Mouse (Mus musculus) right cerebral cortex, postnatal 25 days (tissue): ENCODE data around the gene Cdc37l1.
"Not testable (repeated sequence)": the region's sequence is repeated elsewhere in the genome, so short reads cannot be mapped to it uniquely, and the experiment has no call there.

ENCODE experiments used
- DNase-seq: peaks from one replicate; pipeline ENCODE4 v3.0.0; 2022

Gene Cdc37l1

DNA sequence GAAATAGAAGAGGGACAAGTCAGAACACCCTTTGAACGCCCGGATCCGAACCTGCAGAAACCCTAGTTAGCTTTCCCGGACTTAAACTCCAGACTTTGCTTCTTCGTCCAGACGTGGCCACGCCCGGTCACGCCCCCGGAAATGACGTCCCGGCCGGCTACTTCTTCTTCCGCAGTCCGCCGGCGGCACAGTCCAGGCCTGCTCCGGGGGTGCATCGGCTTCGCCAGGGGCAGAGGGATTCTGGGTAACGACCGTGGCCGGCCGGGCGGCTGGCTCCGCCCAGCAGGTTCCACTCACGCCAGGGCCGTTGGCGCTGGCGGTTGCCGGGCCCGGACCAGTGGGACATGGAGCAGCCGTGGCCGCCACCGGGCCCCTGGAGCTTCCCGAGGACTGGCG, at the start of gene Cdc37l1:
Gene Cdc37l1 (plus strand): TSS at position 159 of the 396 bp plus-strand sequence.
- DNase-seq, result peak; percentile 96

DNA sequence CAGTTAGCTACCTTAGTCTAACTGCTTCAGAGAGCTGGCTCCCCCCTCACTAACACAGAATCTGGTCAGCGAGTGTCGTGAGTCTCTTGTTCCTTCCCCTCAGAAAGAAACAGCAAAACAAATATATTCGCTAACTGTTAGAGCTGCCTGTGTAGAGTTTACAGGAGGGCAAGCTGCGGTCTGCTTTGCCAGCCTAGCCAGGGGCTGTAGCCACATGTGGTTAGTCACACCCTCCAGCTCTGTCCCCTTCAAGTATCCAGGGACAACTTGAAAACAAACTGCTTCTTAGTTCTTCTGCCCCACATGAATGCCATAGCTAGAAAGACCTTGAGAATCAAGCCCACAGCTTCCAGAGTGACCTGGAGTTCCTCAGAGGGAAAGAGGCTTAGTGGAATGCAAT, 48.9 kb upstream of the Cdc37l1 start:
- DNase-seq, result no peak

- peak; percentile 24 for DNase-seq
Observed at GRCm38 (mm10) chr19:28946782-28947181, 43.4 kb upstream of the Cdc37l1 start.

- DNase-seq, result no peak
Observed at GRCm38 (mm10) chr19:28947311-28947710, 42.8 kb upstream of the Cdc37l1 start.

DNA sequence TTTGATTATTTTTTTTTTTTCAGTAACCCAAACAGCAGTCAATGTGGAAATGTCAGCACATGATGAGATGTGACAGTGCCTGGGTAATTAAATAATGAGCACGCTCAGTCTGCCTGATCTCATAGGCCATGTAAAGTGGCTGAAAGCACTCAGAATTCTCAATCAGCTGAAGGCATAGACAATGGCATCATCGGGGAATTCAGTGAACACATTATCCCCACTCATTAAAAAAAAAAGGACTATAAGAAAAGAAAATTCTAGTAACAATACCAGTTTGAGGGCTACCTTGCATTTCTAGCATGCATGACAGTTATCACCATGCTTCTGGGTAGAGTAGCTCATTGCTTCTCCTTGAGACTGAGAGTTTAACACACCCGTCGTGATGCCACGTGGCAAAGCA, 38.9 kb upstream of the Cdc37l1 start:
- no peak for DNase-seq

GRCm38 (mm10) chr19:28963113-28963512, 27.0 kb upstream of the Cdc37l1 start:
- no peak for DNase-seq

DNA sequence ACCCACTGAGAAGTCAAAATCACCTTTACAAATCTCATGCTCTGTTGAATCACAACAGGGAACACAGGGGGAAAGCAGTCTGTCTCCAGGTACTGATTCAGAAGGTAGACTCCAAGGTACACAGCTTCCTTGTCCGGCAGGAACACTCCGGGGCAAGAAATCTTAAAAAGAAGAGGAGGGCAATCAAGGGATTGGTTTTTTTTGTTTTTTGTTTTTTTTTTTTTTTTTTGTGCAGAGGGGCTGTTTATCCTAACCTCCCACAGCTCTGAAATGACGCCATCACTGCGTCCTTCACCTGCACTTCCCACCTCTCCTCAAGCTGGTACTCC, 26.7 kb upstream of the Cdc37l1 start:
- no peak for DNase-seq

DNA sequence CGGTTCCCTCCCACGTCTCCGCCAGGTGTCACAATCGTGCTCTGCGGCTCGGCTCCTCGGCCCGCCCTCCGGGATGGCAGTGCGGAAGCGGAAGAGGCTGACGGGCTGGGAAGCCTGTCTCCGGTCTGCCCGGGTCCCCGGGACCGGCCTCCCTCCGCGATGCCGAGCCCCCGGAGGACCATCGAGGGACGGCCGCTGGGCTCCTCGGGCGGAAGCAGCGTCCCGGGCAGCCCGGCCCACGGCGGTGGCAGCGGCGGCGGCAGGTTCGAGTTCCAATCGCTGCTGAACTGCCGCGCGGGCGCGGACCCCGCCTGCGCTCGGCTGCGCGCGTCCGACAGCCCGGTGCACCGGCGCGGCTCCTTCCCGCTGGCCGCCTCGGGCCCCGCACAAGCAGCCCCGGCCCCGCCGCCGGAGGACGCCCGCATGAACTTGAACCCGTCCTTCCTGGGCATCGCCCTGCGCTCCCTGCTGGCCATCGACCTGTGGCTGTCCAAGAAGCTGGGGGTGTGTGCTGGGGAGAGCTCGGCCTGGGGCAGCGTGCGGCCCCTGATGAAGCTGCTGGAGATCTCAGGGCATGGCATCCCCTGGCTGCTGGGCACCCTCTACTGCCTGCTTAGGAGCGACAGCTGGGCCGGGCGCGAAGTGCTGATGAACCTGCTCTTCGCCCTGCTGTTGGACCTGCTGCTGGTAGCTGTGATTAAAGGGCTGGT, 26.2 kb upstream of the Cdc37l1 start, which contains the start of gene Plpp6:
Gene Plpp6 (plus strand): TSS at position 112 of the 710 bp plus-strand sequence.
- peak; percentile 87 for DNase-seq

- no peak for DNase-seq
Observed at GRCm38 (mm10) chr19:28964552-28964903, 25.6 kb upstream of the Cdc37l1 start.

DNA sequence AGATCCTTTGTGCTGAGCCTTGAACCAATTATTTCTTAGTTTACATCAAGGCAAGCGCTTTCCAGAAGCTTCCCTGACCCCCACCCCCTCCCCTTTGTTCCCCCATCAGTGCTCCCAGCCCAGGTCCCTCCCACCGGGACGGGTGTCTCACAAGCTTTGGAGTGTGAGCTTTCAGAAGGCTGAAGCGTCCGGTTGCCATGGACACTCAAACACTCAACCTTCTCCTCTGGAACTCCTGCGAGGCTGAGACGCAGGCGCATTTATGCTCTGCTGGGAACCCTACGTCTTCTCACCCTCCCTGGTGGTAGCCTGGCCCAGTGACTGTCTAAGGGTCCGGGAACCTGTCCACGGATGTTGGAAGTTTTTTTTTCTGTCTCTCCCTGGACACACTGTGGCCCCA, 22.5 kb upstream of the Cdc37l1 start, which contains the start of gene 4430402I18Rik:
Gene 4430402I18Rik (minus strand): TSS at position 149 of the 400 bp plus-strand sequence.
- DNase-seq, result peak; percentile 42

- DNase-seq, result no peak
Observed at GRCm38 (mm10) chr19:28968178-28968577, 22.0 kb upstream of the Cdc37l1 start.

- no peak for DNase-seq
Observed at GRCm38 (mm10) chr19:28969231-28969630, 20.9 kb upstream of the Cdc37l1 start.

GRCm38 (mm10) chr19:28970251-28970650, 19.9 kb upstream of the Cdc37l1 start:
- DNase-seq, result no peak

- peak; percentile 81 for DNase-seq
Observed at GRCm38 (mm10) chr19:28974862-28975611, 15.1 kb upstream of the Cdc37l1 start.

- DNase-seq, result no peak
Observed at GRCm38 (mm10) chr19:28982617-28983016, 7.5 kb upstream of the Cdc37l1 start.

GRCm38 (mm10) chr19:28989515-28989914, 637 bp upstream of the Cdc37l1 start:
- no peak for DNase-seq

DNA sequence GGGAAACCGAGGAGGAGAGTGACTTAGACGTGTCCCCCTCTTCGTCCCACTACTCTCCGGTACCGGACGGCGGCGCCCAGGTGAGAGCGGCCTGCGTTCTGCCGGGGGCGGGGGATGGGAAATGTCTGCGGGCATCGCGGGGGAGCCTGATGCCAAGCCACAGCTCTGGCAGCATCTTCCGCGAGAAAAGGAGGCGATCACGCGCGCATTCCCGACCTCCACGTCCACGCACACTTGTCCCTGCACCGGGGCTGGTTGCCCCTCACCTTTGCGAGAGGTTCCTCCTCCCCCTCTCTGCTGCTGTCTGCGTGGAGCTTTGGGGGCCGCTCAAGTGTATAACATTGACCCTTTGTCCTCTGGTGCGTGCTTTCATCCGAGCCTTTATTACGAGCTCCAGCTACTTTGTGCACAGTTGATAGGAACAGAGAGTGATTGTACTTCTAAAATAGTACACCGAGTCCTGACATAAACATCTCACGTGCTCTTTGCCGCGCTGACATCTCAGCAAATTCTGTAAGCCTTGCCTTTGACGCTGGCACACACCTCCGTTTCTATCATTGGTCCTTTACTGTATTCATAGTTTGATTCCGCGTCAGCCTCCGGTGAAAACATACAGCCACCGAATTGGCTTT, 554 bp downstream of the Cdc37l1 start:
- peak; percentile 34 for DNase-seq

GRCm38 (mm10) chr19:28991391-28991790, 1.2 kb downstream of the Cdc37l1 start:
- no peak for DNase-seq

GRCm38 (mm10) chr19:28994870-28995269, 4.7 kb downstream of the Cdc37l1 start:
- DNase-seq, result peak; percentile 15

DNA sequence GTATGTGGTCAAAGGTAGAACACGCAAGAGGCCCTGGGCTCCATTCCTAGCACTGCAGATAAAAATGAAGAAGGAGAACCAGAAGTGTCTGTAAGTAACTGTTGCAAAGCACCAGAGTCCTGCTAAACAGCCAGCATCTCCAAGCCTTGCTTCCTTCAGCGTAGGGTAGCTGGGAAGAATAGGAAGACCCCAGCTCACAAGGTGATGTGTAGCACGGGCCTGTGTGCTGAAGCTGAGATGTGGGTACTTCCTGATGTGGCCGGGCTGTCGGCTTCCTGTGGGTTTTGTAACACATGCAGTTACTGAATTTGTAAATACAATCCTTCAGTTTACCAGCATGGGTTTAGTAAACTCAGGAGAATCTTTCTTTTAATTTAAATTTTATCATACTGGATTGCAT, 5.2 kb downstream of the Cdc37l1 start:
- DNase-seq, result no peak

GRCm38 (mm10) chr19:28997976-28998630, 8.0 kb downstream of the Cdc37l1 start:
- no peak for DNase-seq

- not testable (repeated sequence) for DNase-seq
Observed at GRCm38 (mm10) chr19:29000321-29000720, 10.2 kb downstream of the Cdc37l1 start.

- no peak for DNase-seq
Observed at GRCm38 (mm10) chr19:29008069-29008706, 18.0 kb downstream of the Cdc37l1 start.
